Mouse (Mus musculus) bone marrow macrophage, adult 2 months (primary cell): ENCODE measurements around the gene Pafah1b1. TPM values are rescaled to one million over a fixed set of nuclear protein-coding genes. Genes with fewer than 3 reads are reported as not detected.
A peak's percentile ranks its signal among the peaks of the same experiment; 100 is the strongest.

Source experiments
- H3K27ac ChIP-seq: 2 replicates; pipeline ENCODE4 v1.5.1; 2012; ENCODE audit warnings: low read depth, low read length; ENCODE audit not compliant: insufficient read depth
- H3K4me1 ChIP-seq: 2 replicates; pipeline ENCODE4 v1.6.1; 2012; ENCODE audit warnings: low read length; ENCODE audit not compliant: control insufficient read depth, insufficient read depth
- H3K4me3 ChIP-seq: 2 replicates; pipeline ENCODE4 v1.5.1; 2012; ENCODE audit warnings: mild to moderate bottlenecking, low read length, moderate library complexity; ENCODE audit not compliant: insufficient read depth
- CTCF ChIP-seq: IDR thresholded peaks from 2 replicates; pipeline ENCODE4 v1.5.1; 2012; ENCODE audit warnings: low read depth, mild to moderate bottlenecking, low read length, moderate library complexity
- POLR2A ChIP-seq: IDR thresholded peaks from 2 replicates; pipeline ENCODE4 v1.6.1; 2012; ENCODE audit warnings: mild to moderate bottlenecking, low read depth, low read length, borderline replicate concordance
- polyA plus RNA-seq: library from polyadenylated mRNA; stranded (reverse); fragments of >200 nt; gene quantifications from 2 replicates; pipeline ENCODE4 v1.2.4, GENCODE M21; 2012; ENCODE audit not compliant: missing spikeins, insufficient read depth, insufficient read length

The Pafah1b1 gene
- polyA plus RNA-seq, 1 experiment, result 67.9 TPM

DNA sequence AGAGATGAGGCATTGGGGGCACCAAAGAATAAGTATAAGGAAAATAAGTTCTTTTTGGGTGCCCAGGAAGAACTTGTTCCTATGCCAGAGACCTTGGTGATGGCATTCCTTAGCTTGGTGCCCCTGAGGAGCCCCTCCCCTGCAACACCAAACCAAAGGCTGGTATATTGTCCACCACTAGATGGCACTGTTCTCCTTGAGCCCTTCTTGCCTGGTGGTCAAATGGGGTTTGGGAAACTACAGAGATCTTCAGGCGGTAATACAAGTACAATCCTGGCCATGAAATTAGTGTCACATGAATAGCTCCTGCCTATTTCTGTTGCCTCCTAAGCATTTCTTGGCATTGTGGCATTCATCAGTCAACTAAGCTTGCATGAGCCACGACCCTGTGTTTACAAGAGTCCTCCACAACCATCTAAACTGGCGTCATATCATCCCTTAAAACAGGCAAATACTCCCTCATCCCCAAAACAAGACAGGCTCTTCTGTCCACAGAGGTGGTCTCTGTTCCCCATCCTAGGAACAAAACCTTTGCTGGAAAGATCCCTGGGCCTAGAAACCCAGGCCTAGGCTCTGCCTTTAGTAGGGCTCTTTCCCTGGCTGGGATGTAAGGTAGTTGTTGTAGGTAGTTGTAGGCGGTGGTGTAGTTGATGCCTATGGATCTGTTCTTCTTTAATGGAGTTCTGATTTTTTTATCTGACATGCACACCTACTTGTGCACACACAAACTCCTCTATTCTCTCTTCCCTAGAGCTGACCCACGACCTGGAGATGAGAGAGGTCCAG, 89.8 kb downstream of the Pafah1b1 start:
- H3K4me1 ChIP-seq, result peaks cover 16% of the 10 kb centered on the region
- no peak overlapping the region for H3K27ac ChIP-seq
- TF ChIP-seq POLR2A (no peak), CTCF (peak; percentile 53)
- no peak overlapping the region for H3K4me3 ChIP-seq

DNA sequence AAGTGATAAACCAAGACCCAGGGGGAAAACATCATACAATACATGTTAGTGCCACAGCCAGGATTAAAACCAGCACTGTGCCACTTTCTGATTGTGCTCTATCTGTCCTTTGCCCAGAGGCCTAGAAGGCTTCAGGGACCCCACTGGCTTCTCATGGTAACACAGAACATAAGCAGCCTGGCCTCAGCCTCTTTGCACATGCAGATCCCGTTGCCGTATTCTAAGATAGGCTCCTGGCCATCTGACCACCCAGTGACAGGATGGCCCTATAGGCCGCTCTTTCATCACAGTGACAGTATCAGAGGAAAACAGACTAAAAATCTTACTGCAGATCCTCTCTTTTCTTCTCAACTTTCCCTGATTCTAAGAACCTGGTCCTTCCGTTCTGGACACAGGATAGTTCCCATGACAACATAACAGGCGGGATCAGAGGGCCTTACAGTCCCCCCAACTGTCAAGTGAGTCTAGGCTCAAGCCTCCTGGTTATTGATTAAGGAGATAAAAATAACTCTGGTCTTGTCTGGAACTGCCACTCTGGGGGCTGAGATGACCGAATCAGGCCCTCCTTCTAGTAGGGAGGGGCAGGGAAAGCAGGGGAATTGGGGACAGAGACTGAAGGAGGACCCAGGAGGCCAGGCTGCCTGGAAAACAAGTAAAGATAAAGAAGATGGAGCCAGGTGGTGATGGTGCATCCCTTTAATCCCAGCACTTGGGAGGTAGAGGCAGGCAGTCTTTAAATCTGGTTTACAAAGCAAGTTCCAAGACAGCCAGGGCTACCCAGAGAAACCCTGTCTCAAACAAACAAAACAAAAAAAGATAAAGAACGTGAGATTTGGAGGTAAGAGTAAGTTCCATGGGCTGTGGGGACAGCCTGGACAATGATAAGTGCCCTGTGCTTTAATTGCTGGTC, 92.3 kb downstream of the Pafah1b1 start:
- no peak overlapping the region for H3K4me3 ChIP-seq
- TF ChIP-seq POLR2A (no peak), CTCF (no peak)
- peaks cover under 1% of the 10 kb centered on the region; the same call in 1 of the 2 replicates for H3K4me1 ChIP-seq
- H3K27ac ChIP-seq, result no peak overlapping the region

DNA sequence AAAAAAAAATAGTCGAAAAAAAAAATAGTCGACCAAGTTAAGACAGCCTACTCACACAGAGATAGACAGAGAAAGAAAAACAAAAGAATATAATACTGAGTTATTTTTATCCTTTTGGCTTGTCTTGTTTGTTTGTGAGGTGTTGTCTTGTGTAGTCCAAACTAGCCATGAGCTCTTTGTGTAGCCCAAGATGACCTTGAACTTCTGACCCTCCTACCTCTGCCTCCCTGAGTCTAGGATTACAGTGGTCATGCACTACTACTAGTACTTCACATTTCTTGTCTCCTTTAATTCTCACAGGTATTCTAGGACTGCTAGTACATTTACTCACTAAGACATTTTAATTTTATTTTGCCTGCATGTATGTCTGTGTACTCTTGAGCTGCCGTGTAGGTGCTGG, 97.0 kb downstream of the Pafah1b1 start:
- no peak for TF ChIP-seq POLR2A
- TF ChIP-seq CTCF, result no peak
- H3K4me1 ChIP-seq, result no peaks in the 10 kb centered on the region
- H3K27ac ChIP-seq, result no peak overlapping the region
- H3K4me3 ChIP-seq, result no peak overlapping the region

DNA sequence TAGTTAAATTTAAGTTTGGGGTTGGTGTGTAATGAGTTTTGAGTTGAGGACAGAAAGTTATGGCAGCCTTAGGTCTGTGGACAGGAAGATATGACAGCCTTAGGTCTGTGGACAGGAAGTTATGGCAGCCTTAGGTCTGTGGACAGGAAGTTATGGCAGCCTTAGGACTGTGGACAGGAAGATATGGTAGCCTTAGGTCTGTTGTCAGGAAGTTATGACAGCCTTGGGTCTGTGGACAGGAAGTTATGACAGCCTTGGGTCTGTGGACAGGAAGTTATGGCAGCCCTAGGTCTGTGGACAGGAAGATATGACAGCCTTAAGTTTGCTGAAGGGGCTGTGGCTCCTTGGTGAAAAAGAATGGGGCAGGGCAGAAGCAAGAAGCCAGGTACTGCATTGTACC, 99.1 kb downstream of the Pafah1b1 start:
- no peak overlapping the region for H3K27ac ChIP-seq
- H3K4me1 ChIP-seq, result no peaks in the 10 kb centered on the region
- TF ChIP-seq POLR2A, result no peak
- no peak overlapping the region for H3K4me3 ChIP-seq

Other genes with a start within 250 kb of the Pafah1b1 start
- 0.63 and 0.88 TPM in 2 replicates for gene Rap1gap2, start 113.8 kb downstream of the Pafah1b1 start, polyA plus RNA-seq
- gene Ccdc92b, start 105.1 kb downstream of the Pafah1b1 start, polyA plus RNA-seq, result 0.33 and 0.50 TPM in 2 replicates
- 13.5 and 14.5 TPM in 2 replicates for gene Cluh, start 75.2 kb downstream of the Pafah1b1 start, polyA plus RNA-seq
- gene Mettl16, start 46.2 kb upstream of the Pafah1b1 start, polyA plus RNA-seq, result 8.9 and 9.2 TPM in 2 replicates
- gene Mnt, start 106.2 kb upstream of the Pafah1b1 start, polyA plus RNA-seq, result 26.2 and 29.9 TPM in 2 replicates
- 2.3 and 3.7 TPM in 2 replicates for gene Sgsm2, start 172.4 kb upstream of the Pafah1b1 start, polyA plus RNA-seq
- 6.6 and 7.9 TPM in 2 replicates for gene Tsr1, start 173.4 kb upstream of the Pafah1b1 start, polyA plus RNA-seq
- 13.7 and 14.7 TPM in 2 replicates for gene Smg6, start 201.2 kb upstream of the Pafah1b1 start, polyA plus RNA-seq
- gene Srr, start 201.3 kb upstream of the Pafah1b1 start, polyA plus RNA-seq, result 13.6 and 17.5 TPM in 2 replicates